Mouse (Mus musculus): ENCODE data around the gene Isyna1. TPM values are rescaled to one million over a fixed set of nuclear protein-coding genes. Genes with fewer than 3 reads are reported as not detected.

The Isyna1 gene
- polyA plus RNA-seq, 2 experiments: 94.4 to 213 TPM

DNA sequence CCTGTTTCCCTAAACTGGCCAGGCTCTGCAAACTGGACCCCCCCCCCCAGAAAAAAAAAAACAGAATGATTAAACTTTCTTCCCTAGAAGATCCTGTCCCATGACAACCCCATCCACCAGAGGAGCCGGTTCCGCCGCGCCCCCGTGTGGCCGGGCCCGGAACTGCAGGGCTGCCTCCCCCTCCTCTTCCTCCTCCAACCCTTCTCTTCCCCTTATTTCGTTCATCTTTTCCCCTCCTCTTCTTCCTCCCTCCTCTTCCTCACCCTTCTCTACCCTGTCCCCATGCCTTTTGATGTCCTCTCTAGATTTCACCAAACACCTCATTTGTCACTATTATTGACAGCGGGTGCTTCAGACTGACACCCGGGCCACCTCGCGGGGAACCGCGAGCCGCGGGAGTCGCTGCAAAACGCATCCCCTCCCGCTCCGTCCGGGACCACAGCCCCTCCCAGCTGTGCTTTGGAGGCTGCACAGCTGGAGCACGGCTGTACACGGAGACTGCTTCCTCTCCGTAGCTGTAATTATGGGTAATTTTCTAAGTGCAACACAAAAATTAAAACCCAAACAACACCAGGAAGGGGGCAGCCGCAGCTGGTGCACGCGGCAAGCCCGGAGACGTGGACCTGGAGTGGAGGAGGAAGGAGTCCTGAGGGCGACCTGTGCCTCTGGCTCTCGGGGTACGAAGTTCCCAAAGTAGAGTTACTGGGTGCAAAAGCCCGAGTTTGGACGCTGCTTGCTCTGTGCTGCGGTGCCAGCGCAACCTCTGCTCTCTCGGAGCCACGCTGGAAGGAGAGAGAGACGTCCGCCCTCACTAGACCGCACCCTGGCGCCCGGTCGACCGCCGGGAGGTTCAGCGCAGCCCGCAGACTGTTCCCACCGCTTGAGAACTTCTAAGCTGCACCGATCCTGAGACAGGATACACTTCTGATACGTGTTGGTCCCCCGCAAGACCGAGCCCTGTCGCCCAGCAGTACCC is 16.9 kb downstream of the Isyna1 start:
- ATAC-seq (ENCODE audit: low FRiP score, low read depth) (peak; percentile 1; the same call in 1 of the 2 replicates), DNase-seq (ENCODE audit: low spot score) (peak; percentile 82)
- Histone ChIP-seq H3K36me3 (ENCODE audit: control insufficient read depth, insufficient read depth, low read length) (no peaks in the 10 kb centered on the region), H3K27ac (replicated peaks; ENCODE audit: low read depth, low read length) (peak overlapping the region; percentile 99), H3K4me3 (replicated peaks; ENCODE audit: low read length) (peak overlapping the region; percentile 82), H3K4me1 (ENCODE audit: control insufficient read depth, insufficient read depth, low read length) (peaks cover 30% of the 10 kb centered on the region), H3K27me3 (ENCODE audit: control insufficient read depth, insufficient read depth, low read length) (no peaks in the 10 kb centered on the region), H3K4me2 (replicated peaks; ENCODE audit: low read depth, low read length, severe bottlenecking) (peak overlapping the region; percentile 99), H3K9me3 (ENCODE audit: control insufficient read depth, low read length) (no peaks in the 10 kb centered on the region), H3K9ac (ENCODE audit: low read depth, low read length, severe bottlenecking) (peak overlapping the region; percentile 74)
- WGBS: under 1% methylated on average over 54 of the region's 54 CpGs
- TF ChIP-seq POLR2A (IDR thresholded peaks at IDR 0.05; ENCODE audit: borderline replicate concordance, extremely low read depth, insufficient read depth, insufficient read length): no peak

DNA sequence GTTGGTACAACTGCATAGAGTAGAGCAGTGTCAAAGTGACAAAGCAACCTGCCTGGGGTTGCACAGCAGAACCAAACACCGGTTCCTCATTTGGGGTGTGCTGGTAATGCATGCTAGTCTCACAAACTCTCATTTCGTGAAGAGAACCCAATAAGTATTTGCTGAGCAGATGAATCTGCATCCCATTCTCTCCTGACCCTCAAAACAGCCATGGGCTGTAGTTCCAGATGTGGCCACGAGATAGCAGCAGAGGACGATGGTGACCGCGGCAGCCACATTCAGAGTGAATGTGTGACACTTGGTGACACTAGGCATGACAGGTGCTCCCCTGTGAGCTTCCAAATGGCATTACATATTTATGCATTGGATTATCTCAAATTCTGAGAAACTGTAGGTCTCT is 17.7 kb downstream of the Isyna1 start:
- WGBS: 1% methylated on average over 6 of the region's 6 CpGs
- ATAC-seq (ENCODE audit: low FRiP score, low read depth) (no peak), DNase-seq (ENCODE audit: low spot score) (peak; percentile 79)
- H3K4me2 ChIP-seq (replicated peaks; ENCODE audit: low read depth, low read length, severe bottlenecking): peak overlapping the region; percentile 99
- peaks cover 27% of the 10 kb centered on the region for H3K4me1 ChIP-seq (ENCODE audit: control insufficient read depth, insufficient read depth, low read length)
- H3K9ac ChIP-seq (ENCODE audit: low read depth, low read length, severe bottlenecking): peak overlapping the region; percentile 58; the same call in 1 of the 2 replicates
- H3K9me3 ChIP-seq (ENCODE audit: control insufficient read depth, low read length): no peaks in the 10 kb centered on the region
- H3K27ac ChIP-seq (replicated peaks; ENCODE audit: low read depth, low read length): peak overlapping the region; percentile 58
- peak overlapping the region; percentile 82 for H3K4me3 ChIP-seq (replicated peaks; ENCODE audit: low read length)
- no peaks in the 10 kb centered on the region for H3K36me3 ChIP-seq (ENCODE audit: control insufficient read depth, insufficient read depth, low read length)
- TF ChIP-seq POLR2A (IDR thresholded peaks at IDR 0.05; ENCODE audit: borderline replicate concordance, extremely low read depth, insufficient read depth, insufficient read length): no peak
- no peaks in the 10 kb centered on the region for H3K27me3 ChIP-seq (ENCODE audit: control insufficient read depth, insufficient read depth, low read length)

DNA sequence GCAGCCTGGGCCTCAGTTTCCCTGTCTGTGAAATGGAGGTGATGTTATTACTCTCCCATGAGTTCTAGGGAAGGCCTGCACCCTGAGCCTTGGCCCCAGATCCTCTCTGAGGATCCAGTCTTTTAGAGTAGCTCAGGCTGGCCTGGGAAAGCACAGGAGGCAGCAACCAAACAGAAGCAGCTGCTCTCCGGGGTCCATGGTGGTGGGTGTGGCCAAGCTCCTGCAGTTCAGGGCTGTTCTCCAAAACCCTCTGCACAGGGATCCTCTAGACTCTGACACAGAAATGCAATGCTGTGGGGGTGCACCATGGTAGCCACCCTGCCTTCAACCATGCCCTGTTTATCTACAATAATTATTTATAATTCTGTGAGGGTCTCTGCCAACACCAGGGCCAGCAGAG is 19.6 kb downstream of the Isyna1 start:
- WGBS: 5% methylated on average over 1 of the region's 1 CpGs
- Histone ChIP-seq H3K27me3 (ENCODE audit: control insufficient read depth, insufficient read depth, low read length) (no peaks in the 10 kb centered on the region), H3K4me2 (replicated peaks; ENCODE audit: low read depth, low read length, severe bottlenecking) (no peak overlapping the region), H3K9ac (ENCODE audit: low read depth, low read length, severe bottlenecking) (no peak overlapping the region), H3K9me3 (ENCODE audit: control insufficient read depth, low read length) (no peaks in the 10 kb centered on the region), H3K27ac (replicated peaks; ENCODE audit: low read depth, low read length) (no peak overlapping the region), H3K4me3 (replicated peaks; ENCODE audit: low read length) (no peak overlapping the region), H3K4me1 (ENCODE audit: control insufficient read depth, insufficient read depth, low read length) (peaks cover 15% of the 10 kb centered on the region), H3K36me3 (ENCODE audit: control insufficient read depth, insufficient read depth, low read length) (no peaks in the 10 kb centered on the region)
- no peak for TF ChIP-seq POLR2A (IDR thresholded peaks at IDR 0.05; ENCODE audit: borderline replicate concordance, extremely low read depth, insufficient read depth, insufficient read length)
- ATAC-seq (ENCODE audit: low FRiP score, low read depth): no peak
- DNase-seq (ENCODE audit: low spot score): no peak

DNA sequence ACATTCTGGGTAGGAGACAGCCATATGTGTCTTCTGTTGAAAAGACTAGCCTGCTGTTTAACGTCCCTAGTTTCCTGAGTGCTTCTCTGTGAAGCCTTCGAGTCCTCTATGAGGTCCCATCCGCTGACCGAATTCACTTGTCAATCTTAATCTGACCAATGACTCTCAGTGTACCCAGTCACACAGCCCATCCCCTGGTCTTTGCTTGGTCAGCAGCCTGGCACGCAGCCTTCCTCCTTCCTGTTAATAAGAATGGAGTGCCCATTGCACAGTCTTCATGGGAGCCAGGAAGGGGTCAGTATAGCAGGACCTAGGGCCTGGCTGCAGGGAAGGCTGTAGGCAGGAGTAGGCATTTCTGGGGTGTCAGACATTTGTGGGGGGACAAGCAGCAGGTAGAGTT is 20.3 kb downstream of the Isyna1 start:
- no peak overlapping the region for H3K9ac ChIP-seq (ENCODE audit: low read depth, low read length, severe bottlenecking)
- 71% methylated on average over 5 of the region's 5 CpGs for WGBS
- no peak for TF ChIP-seq POLR2A (IDR thresholded peaks at IDR 0.05; ENCODE audit: borderline replicate concordance, extremely low read depth, insufficient read depth, insufficient read length)

DNA sequence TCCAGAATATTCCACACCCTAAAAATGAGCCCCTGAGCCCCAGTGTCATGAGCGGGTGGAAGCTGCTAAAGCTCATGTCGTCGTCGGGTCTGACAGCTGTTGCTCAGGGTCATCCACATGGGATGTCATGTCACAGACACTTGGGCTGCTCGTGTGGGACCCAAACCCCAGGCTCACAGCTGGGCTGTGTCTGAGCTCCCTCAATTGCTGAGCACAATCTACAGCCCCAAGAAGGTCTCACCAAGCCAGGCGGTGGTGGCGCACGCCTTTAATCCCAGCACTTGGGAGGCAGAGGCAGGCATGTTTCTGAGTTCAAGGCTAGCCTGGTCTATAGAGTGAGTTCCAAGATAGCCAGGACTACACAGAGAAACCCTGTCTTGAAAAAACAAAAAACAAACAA is 21.1 kb downstream of the Isyna1 start:
- H3K4me3 ChIP-seq (replicated peaks; ENCODE audit: low read length): no peak overlapping the region
- ATAC-seq (ENCODE audit: low FRiP score, low read depth) (no peak), DNase-seq (ENCODE audit: low spot score) (no peak)
- no peaks in the 10 kb centered on the region for H3K9me3 ChIP-seq (ENCODE audit: control insufficient read depth, low read length)
- H3K27ac ChIP-seq (replicated peaks; ENCODE audit: low read depth, low read length): no peak overlapping the region
- H3K9ac ChIP-seq (ENCODE audit: low read depth, low read length, severe bottlenecking): no peak overlapping the region
- H3K27me3 ChIP-seq (ENCODE audit: control insufficient read depth, insufficient read depth, low read length): no peaks in the 10 kb centered on the region
- no peak for TF ChIP-seq POLR2A (IDR thresholded peaks at IDR 0.05; ENCODE audit: borderline replicate concordance, extremely low read depth, insufficient read depth, insufficient read length)
- no peaks in the 10 kb centered on the region for H3K36me3 ChIP-seq (ENCODE audit: control insufficient read depth, insufficient read depth, low read length)
- 84% methylated on average over 8 of the region's 8 CpGs for WGBS
- H3K4me1 ChIP-seq (ENCODE audit: control insufficient read depth, insufficient read depth, low read length): peaks cover 9% of the 10 kb centered on the region
- no peak overlapping the region for H3K4me2 ChIP-seq (replicated peaks; ENCODE audit: low read depth, low read length, severe bottlenecking)

More for the DNA sequence above, 20.3 kb downstream of the Isyna1 start:
- ATAC-seq (ENCODE audit: low FRiP score, low read depth) (no peak), DNase-seq (ENCODE audit: low spot score) (no peak)
- no peak overlapping the region for H3K4me3 ChIP-seq (replicated peaks; ENCODE audit: low read length)
- no peaks in the 10 kb centered on the region for H3K9me3 ChIP-seq (ENCODE audit: control insufficient read depth, low read length)
- H3K4me1 ChIP-seq (ENCODE audit: control insufficient read depth, insufficient read depth, low read length): peaks cover 10% of the 10 kb centered on the region
- H3K27me3 ChIP-seq (ENCODE audit: control insufficient read depth, insufficient read depth, low read length): no peaks in the 10 kb centered on the region
- no peak overlapping the region for H3K27ac ChIP-seq (replicated peaks; ENCODE audit: low read depth, low read length)
- no peaks in the 10 kb centered on the region for H3K36me3 ChIP-seq (ENCODE audit: control insufficient read depth, insufficient read depth, low read length)
- H3K4me2 ChIP-seq (replicated peaks; ENCODE audit: low read depth, low read length, severe bottlenecking): no peak overlapping the region

Measured in limb, embryonic 14.5 days (tissue).